Mouse (Mus musculus) ES-E14 (cell line): ENCODE data around the gene Nkain2.

Experiments
- HCFC1 ChIP-seq: IDR thresholded peaks from 2 replicates; pipeline ENCODE4 v1.6.1; 2012; ENCODE audit warnings: low read length, inconsistent platforms, borderline replicate concordance; ENCODE audit not compliant: insufficient read depth
- ZC3H11A ChIP-seq: IDR thresholded peaks from 2 replicates; pipeline ENCODE4 v1.6.1; 2012; ENCODE audit warnings: low read depth, mild to moderate bottlenecking, inconsistent platforms, low read length, borderline replicate concordance
- ZNF384 ChIP-seq: IDR thresholded peaks from 2 replicates; pipeline ENCODE4 v1.6.1; 2012; ENCODE audit warnings: low read depth, low read length, inconsistent platforms

DNA sequence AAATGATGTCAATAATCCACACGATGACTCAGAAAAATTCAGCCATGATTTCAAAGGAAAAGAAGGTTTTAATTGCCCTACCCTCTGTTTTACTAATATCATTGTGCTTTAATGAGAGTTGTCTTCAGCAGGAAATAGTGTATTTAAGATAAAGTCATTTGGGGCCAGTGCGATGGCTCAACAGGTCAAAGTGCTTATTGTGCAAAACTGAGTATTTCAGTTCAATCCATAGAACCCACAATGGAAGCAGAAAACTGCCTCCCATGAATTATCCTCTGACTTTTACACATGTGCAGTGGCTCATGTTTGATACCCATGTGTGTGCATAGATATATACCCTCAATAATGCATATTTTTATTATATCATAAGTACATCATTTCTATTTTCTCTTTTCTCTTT is 478.9 kb downstream of the Nkain2 start:
- TF ChIP-seq HCFC1 (no peak), ZC3H11A (no peak), ZNF384 (no peak)
